Mouse (Mus musculus): Measurements from ENCODE around the gene Usp8.

DNA sequence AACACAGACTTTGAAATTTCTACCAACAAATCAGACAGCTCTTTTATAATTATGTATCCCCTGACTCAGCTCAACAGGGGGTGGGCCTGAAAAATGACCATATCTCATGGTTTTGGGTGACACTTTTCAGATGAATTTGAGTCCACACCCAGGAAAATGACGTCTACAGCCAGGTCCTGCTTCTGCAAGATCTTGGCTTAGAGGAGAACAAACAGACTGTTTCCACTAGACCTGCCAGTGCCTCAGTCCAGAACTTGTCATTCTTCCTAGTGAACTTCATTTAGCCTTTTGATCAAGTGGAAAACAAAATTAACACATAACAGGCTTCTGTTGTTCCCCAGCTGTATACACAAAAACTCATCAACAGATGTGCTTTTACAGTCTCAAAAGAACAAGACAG is 69.3 kb downstream of the Usp8 start:
- TF ChIP-seq CTCF (IDR thresholded peaks at IDR 0.05; ENCODE audit: control insufficient read depth, insufficient read depth, insufficient replicate concordance, low read depth, low read length) (no peak), POLR2A (IDR thresholded peaks at IDR 0.05; ENCODE audit: control insufficient read depth, low read depth, low read length) (no peak)
